Mouse (Mus musculus): Measurements from ENCODE around the gene Dhx32. TPM values are rescaled to one million over a fixed set of nuclear protein-coding genes. Genes with fewer than 3 reads are reported as not detected.

The Dhx32 gene
- polyA plus RNA-seq, 1 experiment from 2014 or later = 29.1 TPM

GRCm38 (mm10) chr7:133684701-133685100 lies 97.8 kb downstream of the Dhx32 start:
- no peak for ATAC-seq (ENCODE audit: insufficient number of reproducible peaks, low FRiP score, low TSS enrichment, low read depth)
- H3K4me3 ChIP-seq (replicated peaks) = no peak overlapping the region
- no peak overlapping the region for H3K27ac ChIP-seq (replicated peaks)
- no peaks in the 10 kb centered on the region for H3K4me1 ChIP-seq
- H3K36me3 ChIP-seq = peaks cover 23% of the 10 kb centered on the region
- WGBS = 94% methylated on average over 6 of the region's 6 CpGs
- H3K9ac ChIP-seq = no peak overlapping the region
- no peak overlapping the region for H3K4me2 ChIP-seq (replicated peaks)
- H3K27me3 ChIP-seq = no peaks in the 10 kb centered on the region
- H3K9me3 ChIP-seq (replicated peaks) = no peaks in the 10 kb centered on the region; the same call in 1 of the 2 replicates

GRCm38 (mm10) chr7:133684110-133684509 lies 98.4 kb downstream of the Dhx32 start:
- no peaks in the 10 kb centered on the region for H3K4me1 ChIP-seq
- 82% methylated on average over 5 of the region's 5 CpGs for WGBS
- no peak overlapping the region for H3K27ac ChIP-seq (replicated peaks)

GRCm38 (mm10) chr7:133683626-133684025 lies 98.9 kb downstream of the Dhx32 start:
- WGBS = 73% methylated on average over 5 of the region's 5 CpGs
- no peak overlapping the region for H3K4me2 ChIP-seq (replicated peaks)

More at GRCm38 (mm10) chr7:133684110-133684509, 98.4 kb downstream of the Dhx32 start:
- H3K4me3 ChIP-seq (replicated peaks) = no peak overlapping the region
- no peak overlapping the region for H3K9ac ChIP-seq
- no peak for ATAC-seq (ENCODE audit: insufficient number of reproducible peaks, low FRiP score, low TSS enrichment, low read depth)
- no peaks in the 10 kb centered on the region for H3K27me3 ChIP-seq
- H3K9me3 ChIP-seq (replicated peaks) = no peaks in the 10 kb centered on the region; the same call in 1 of the 2 replicates
- H3K4me2 ChIP-seq (replicated peaks) = no peak overlapping the region
- H3K36me3 ChIP-seq = peaks cover 17% of the 10 kb centered on the region

GRCm38 (mm10) chr7:133679961-133680360 lies 102.6 kb downstream of the Dhx32 start, which contains the start of gene Mmp21:
Gene Mmp21, minus strand, starts transcription at chr7:133680061.
- no peaks in the 10 kb centered on the region for H3K4me1 ChIP-seq
- no peak for ATAC-seq (ENCODE audit: insufficient number of reproducible peaks, low FRiP score, low TSS enrichment, low read depth)
- 88% methylated on average over 3 of the region's 3 CpGs for WGBS

More at GRCm38 (mm10) chr7:133683626-133684025, 98.9 kb downstream of the Dhx32 start:
- H3K27me3 ChIP-seq = no peaks in the 10 kb centered on the region
- H3K9ac ChIP-seq = no peak overlapping the region
- no peaks in the 10 kb centered on the region for H3K4me1 ChIP-seq
- no peak for ATAC-seq (ENCODE audit: insufficient number of reproducible peaks, low FRiP score, low TSS enrichment, low read depth)
- no peaks in the 10 kb centered on the region; the same call in 1 of the 2 replicates for H3K9me3 ChIP-seq (replicated peaks)
- H3K36me3 ChIP-seq = peaks cover 12% of the 10 kb centered on the region
- H3K4me3 ChIP-seq (replicated peaks) = no peak overlapping the region
- H3K27ac ChIP-seq (replicated peaks) = no peak overlapping the region

DNA sequence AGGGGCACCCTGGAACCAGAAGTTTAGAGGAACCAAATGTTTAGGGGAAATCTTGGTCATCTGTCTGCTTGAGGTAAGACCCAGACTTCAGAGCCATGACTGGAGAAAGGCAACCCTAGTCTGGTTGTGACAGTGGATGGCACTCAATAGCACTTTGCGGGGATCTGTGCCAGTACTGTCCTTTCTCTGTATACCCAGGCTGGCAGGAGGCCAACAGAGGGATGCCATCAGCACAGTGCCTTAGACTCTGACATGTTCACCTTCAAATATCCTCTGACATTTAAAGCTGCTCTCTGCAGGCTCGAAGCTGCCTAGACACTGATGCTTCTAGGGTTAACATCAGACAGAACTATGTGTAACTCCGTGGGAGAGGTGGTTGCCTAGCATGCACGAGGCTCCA lies 103.1 kb downstream of the Dhx32 start:
- H3K9ac ChIP-seq = no peak overlapping the region
- H3K4me3 ChIP-seq (replicated peaks) = no peak overlapping the region
- H3K4me1 ChIP-seq = no peaks in the 10 kb centered on the region
- H3K27me3 ChIP-seq = no peaks in the 10 kb centered on the region
- no peaks in the 10 kb centered on the region for H3K36me3 ChIP-seq
- no peak overlapping the region for H3K27ac ChIP-seq (replicated peaks)
- WGBS = 67% methylated on average over 4 of the region's 4 CpGs
- no peaks in the 10 kb centered on the region for H3K9me3 ChIP-seq (replicated peaks)
- no peak overlapping the region for H3K4me2 ChIP-seq (replicated peaks)
- no peak for ATAC-seq (ENCODE audit: insufficient number of reproducible peaks, low FRiP score, low TSS enrichment, low read depth)

More at GRCm38 (mm10) chr7:133679961-133680360, 102.6 kb downstream of the Dhx32 start, which contains the start of gene Mmp21:
- Histone ChIP-seq H3K9me3 (replicated peaks) (no peaks in the 10 kb centered on the region), H3K9ac (no peak within 1 kb of the TSS), H3K27ac (replicated peaks) (no peak within 1 kb of the TSS), H3K27me3 (no peaks in the 10 kb centered on the region), H3K4me3 (replicated peaks) (no peak within 1 kb of the TSS), H3K4me2 (replicated peaks) (no peak within 1 kb of the TSS), H3K36me3 (no peaks in the 10 kb centered on the region)

DNA sequence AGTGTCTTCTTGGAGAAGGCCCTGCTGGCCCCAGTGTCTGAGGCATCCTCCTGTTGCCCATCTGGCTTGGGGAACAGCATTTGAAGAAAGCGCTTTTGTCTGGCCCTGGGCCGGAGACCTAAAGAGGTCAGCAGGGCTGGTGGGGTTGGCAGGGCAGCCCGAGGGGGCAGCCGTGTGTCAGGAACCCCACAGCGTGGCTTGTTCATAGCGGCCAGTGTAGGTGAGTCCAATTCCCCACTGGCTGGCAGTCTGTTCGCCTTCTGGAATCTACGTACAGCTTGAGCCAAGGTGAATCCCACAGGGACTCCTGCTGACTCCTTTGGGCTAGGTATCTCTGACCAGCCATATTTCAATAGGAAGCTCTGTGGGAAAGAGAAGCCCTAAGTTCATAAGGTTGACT lies 103.8 kb downstream of the Dhx32 start:
- Histone ChIP-seq H3K4me3 (replicated peaks) (no peak overlapping the region), H3K9ac (no peak overlapping the region), H3K4me2 (replicated peaks) (no peak overlapping the region), H3K27me3 (no peaks in the 10 kb centered on the region), H3K27ac (replicated peaks) (no peak overlapping the region), H3K9me3 (replicated peaks) (no peaks in the 10 kb centered on the region), H3K4me1 (no peaks in the 10 kb centered on the region), H3K36me3 (no peaks in the 10 kb centered on the region)
- ATAC-seq (ENCODE audit: insufficient number of reproducible peaks, low FRiP score, low TSS enrichment, low read depth) = no peak
- 84% methylated on average over 8 of the region's 8 CpGs for WGBS

GRCm38 (mm10) chr7:133676002-133676401 lies 106.5 kb downstream of the Dhx32 start:
- Histone ChIP-seq H3K36me3 (peaks cover 23% of the 10 kb centered on the region), H3K4me2 (replicated peaks) (no peak overlapping the region), H3K27me3 (no peaks in the 10 kb centered on the region), H3K4me3 (replicated peaks) (no peak overlapping the region), H3K4me1 (no peaks in the 10 kb centered on the region), H3K27ac (replicated peaks) (no peak overlapping the region), H3K9me3 (replicated peaks) (no peaks in the 10 kb centered on the region), H3K9ac (no peak overlapping the region)
- no peak for ATAC-seq (ENCODE audit: insufficient number of reproducible peaks, low FRiP score, low TSS enrichment, low read depth)
- WGBS = 65% methylated on average over 9 of the region's 9 CpGs

Other genes starting within 250 kb of the Dhx32 start
- not detected in 2 replicates for gene Tex36, start 180.6 kb downstream of the Dhx32 start, polyA plus RNA-seq (2015; fragmentation: Nextera tagmentation; extraction: Ambion mirVana)
- gene Edrf1, start 145.2 kb downstream of the Dhx32 start, polyA plus RNA-seq (2015; fragmentation: Nextera tagmentation; extraction: Ambion mirVana) = 16.6 and 17.7 TPM in 2 replicates
- 0.13 and 0.17 TPM in 2 replicates for gene Mmp21, start 102.7 kb downstream of the Dhx32 start, polyA plus RNA-seq (2015; fragmentation: Nextera tagmentation; extraction: Ambion mirVana)
- 150 and 164 TPM in 2 replicates for gene Bccip, start 73.4 kb downstream of the Dhx32 start, polyA plus RNA-seq (2015; fragmentation: Nextera tagmentation; extraction: Ambion mirVana)
- 33.7 and 34.2 TPM in 2 replicates for gene Uros, start 72.7 kb downstream of the Dhx32 start, polyA plus RNA-seq (2015; fragmentation: Nextera tagmentation; extraction: Ambion mirVana)
- 2.6 and 6.6 TPM in 2 replicates for gene Fank1, start 5.9 kb downstream of the Dhx32 start, polyA plus RNA-seq (2015; fragmentation: Nextera tagmentation; extraction: Ambion mirVana)